Mouse (Mus musculus) cerebellum, adult 2 months (tissue): ENCODE results near the gene Myo1e. TPM values are rescaled to one million over a fixed set of nuclear protein-coding genes. Genes with fewer than 3 reads are reported as not detected.

ENCODE experiments used
- DNase-seq, 2 experiments: peaks; one replicate each; pipeline ENCODE4 v3.0.0; 2021
- H3K27ac ChIP-seq: fragments of 200-500 bp; 2 replicates; pipeline ENCODE4 v1.5.1; 2012; ENCODE audit warnings: low read length, control low read depth, inconsistent platforms; ENCODE audit not compliant: insufficient read depth
- H3K27me3 ChIP-seq: fragments of 200-500 bp; 2 replicates; pipeline ENCODE4 v1.6.1; 2012; ENCODE audit warnings: inconsistent platforms, mild to moderate bottlenecking, low read length, moderate library complexity; ENCODE audit not compliant: control insufficient read depth, insufficient read depth
- H3K4me1 ChIP-seq: fragments of 200-500 bp; 2 replicates; pipeline ENCODE4 v1.6.1; 2011; ENCODE audit warnings: low read length; ENCODE audit not compliant: control insufficient read depth, insufficient read depth
- H3K4me3 ChIP-seq: fragments of 200-500 bp; replicated peaks from 2 replicates; pipeline ENCODE3; 2011; ENCODE audit warnings: mild to moderate bottlenecking, low read depth, low read length, control low read depth; ENCODE audit not compliant: insufficient read depth
- CTCF ChIP-seq: fragments of 200-500 bp; IDR thresholded peaks from 2 replicates; pipeline ENCODE4 v1.5.1; 2011; ENCODE audit warnings: low read depth, mild to moderate bottlenecking, control low read depth, low read length, moderate library complexity, borderline replicate concordance; ENCODE audit not compliant: insufficient read depth
- POLR2A ChIP-seq: fragments of 200-500 bp; IDR thresholded peaks from 2 replicates; pipeline ENCODE4 v1.6.1; 2011; ENCODE audit warnings: low read length, control low read depth, borderline replicate concordance; ENCODE audit not compliant: insufficient read depth
- whole genome bisulfite sequencing: fragments of 180-500 bp; shearing (Covaris S2); methylation state at CpG from one replicate; pipeline ENCODE4 v1.1.7; 2018; 5-methylcytosine and 5-hydroxymethylcytosine counted together
- polyA plus RNA-seq: library from polyadenylated mRNA; depleted of rRNA; stranded (reverse); fragments of >200 nt; gene quantifications from 2 replicates; pipeline ENCODE4 v1.2.3, GENCODE M21; 2012

Gene Myo1e
- polyA plus RNA-seq, 1 experiment, result 8.1 TPM

DNA sequence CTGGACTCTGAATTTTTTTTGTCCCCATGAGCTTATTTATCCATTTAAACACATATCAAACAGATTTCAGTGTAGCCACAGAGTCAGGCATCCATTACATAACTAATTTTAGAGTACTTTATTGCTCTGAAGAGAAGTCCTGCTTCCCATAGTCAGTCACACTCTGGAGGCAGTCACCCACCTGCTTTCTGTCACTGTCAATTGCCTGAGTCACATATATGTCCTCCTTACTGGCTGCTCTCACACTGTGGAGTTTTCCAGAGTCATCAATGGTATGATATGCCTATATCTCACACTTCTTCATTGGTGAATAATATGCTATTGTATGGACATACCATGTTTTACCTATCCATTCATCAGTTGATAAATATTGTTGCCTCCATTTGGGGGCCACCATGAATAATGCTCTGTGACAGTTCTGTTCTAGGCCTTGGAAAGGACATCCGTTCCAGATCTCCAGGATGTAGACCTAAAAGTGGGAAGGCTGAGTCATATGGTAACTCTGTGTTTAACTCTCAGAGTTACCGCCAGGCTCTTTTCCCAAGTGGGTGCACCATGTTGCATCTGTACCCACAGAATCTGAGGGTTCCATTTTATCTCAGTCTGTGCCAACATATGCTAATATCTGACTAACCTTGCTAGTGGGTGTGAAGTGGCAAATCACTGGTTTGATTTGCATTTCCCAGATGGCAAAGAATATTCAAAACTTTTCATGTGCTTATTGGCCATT, 152.4 kb downstream of the Myo1e start:
- H3K27ac ChIP-seq, result no peak overlapping the region
- TF ChIP-seq CTCF (no peak), POLR2A (no peak)

DNA sequence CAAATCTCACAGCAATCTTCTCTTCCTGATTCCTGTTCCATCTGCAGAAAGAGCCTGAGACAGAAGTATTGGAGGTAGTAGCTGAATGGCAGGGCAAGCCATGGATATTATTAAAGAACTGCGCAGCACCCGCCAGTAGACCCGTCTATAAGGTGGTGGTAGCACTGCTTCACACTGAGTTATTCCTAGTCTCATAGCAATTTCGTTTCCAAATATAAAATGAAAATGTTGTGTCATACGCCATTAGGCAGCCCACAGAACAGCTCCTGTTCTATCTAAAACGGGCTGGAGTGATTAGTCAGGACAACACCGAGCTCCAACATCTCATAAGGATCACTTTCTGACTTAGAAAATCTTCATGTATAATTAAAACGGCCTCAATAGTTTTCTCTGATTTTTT, 157.6 kb downstream of the Myo1e start:
- H3K4me1 ChIP-seq, result no peaks in the 10 kb centered on the region

More for the DNA sequence above, 152.4 kb downstream of the Myo1e start:
- no peaks in the 10 kb centered on the region for H3K27me3 ChIP-seq
- H3K4me1 ChIP-seq, result no peaks in the 10 kb centered on the region
- DNase-seq, result no peak
- no peak overlapping the region for H3K4me3 ChIP-seq
- 97% methylated on average over 2 of the region's 2 CpGs for WGBS

GRCm38 (mm10) chr9:70365915-70366314, 158.8 kb downstream of the Myo1e start:
- H3K4me1 ChIP-seq, result no peaks in the 10 kb centered on the region
- no peaks in the 10 kb centered on the region for H3K27me3 ChIP-seq
- 89% methylated on average over 2 of the region's 2 CpGs for WGBS
- H3K4me3 ChIP-seq, result no peak overlapping the region
- TF ChIP-seq POLR2A (no peak), CTCF (no peak)
- H3K27ac ChIP-seq, result no peak overlapping the region
- DNase-seq, result no peak

More for the DNA sequence above, 157.6 kb downstream of the Myo1e start:
- H3K4me3 ChIP-seq, result no peak overlapping the region
- TF ChIP-seq CTCF (no peak), POLR2A (no peak)
- H3K27me3 ChIP-seq, result no peaks in the 10 kb centered on the region
- no peak for DNase-seq
- no peak overlapping the region for H3K27ac ChIP-seq
- WGBS, result 96% methylated on average over 8 of the region's 8 CpGs

DNA sequence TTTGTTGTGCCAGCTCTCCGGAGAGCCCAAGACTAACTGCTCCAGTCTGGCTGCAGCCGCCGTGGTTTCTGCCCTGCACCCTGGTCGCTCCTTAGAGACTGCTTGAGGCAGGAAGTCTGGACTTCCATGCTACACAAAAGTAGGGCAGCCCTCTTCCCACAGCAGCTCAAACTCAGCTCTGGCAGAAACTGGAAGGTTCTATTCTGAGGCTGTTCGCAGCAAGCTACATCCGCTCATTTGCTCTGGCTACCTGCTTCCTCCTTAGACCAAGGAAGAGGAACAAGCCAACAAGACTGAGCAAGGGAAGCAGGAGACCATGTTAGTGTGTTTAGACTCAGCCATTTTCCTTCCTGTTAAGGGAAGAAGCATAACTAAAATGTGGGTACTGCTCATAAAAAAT, 159.7 kb downstream of the Myo1e start:
- Histone ChIP-seq H3K4me1 (no peaks in the 10 kb centered on the region), H3K27ac (no peak overlapping the region), H3K4me3 (no peak overlapping the region), H3K27me3 (no peaks in the 10 kb centered on the region)
- no peak for TF ChIP-seq CTCF
- TF ChIP-seq POLR2A, result no peak
- DNase-seq, result peak in 1 of 2 experiments; percentile 5
- 81% methylated on average over 6 of the region's 6 CpGs for WGBS

DNA sequence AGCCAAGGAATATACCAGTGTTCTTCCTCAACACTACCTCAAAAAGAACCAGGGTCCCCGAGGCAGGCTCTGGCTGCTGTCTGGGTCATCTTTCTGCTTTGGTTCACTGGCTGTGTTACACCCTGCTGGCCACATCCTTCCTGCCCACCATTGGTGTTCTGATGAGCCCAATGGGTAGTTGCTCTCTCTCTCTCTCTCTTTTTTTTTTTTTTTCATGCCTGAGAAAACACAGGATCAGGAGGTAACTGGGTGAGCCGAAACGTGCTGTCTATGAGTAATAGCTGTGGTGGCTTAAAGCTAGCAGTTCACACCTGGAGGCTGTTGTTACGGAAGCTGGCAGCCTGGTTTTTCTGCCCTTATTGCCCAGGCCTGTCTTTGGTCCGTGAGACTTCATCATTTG, 164.5 kb downstream of the Myo1e start:
- TF ChIP-seq POLR2A, result no peak
- no peak for TF ChIP-seq CTCF
- Histone ChIP-seq H3K4me3 (no peak overlapping the region), H3K27me3 (no peaks in the 10 kb centered on the region), H3K4me1 (no peaks in the 10 kb centered on the region), H3K27ac (no peak overlapping the region)
- no peak for DNase-seq
- WGBS, result 69% methylated on average over 5 of the region's 5 CpGs

- Histone ChIP-seq H3K27me3 (no peaks in the 10 kb centered on the region), H3K4me1 (no peaks in the 10 kb centered on the region), H3K27ac (no peak overlapping the region), H3K4me3 (no peak overlapping the region)
- 90% methylated on average over 7 of the region's 7 CpGs for WGBS
- no peak for DNase-seq
- TF ChIP-seq CTCF (no peak), POLR2A (no peak)
These were observed 172.6 kb downstream of the Myo1e start for GRCm38 (mm10) chr9:70379502-70380467.

DNA sequence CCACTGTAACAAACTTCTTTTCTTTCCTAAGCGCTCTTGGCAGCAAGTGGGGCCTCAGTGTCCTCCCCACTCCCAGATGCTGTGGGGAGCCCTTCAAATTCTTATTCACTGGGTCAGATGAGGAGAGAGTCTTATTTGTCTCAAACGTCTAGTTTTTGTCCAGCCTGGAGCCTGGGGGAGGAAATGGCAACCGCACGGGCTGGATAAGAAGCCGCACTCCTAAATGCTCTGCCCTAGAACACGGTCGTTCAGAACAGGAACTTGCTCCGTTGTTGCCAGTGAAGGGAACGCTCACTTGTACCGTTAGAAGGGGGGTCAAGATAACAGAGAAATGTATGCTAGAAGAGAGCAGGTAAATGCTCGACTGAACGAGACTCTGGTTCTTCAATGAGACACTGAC, 174.9 kb downstream of the Myo1e start:
- TF ChIP-seq POLR2A, result no peak
- no peak for TF ChIP-seq CTCF
- no peak overlapping the region for H3K27ac ChIP-seq
- WGBS, result 76% methylated on average over 12 of the region's 12 CpGs
- no peaks in the 10 kb centered on the region for H3K27me3 ChIP-seq
- peak in 1 of 2 experiments; percentile 20 for DNase-seq
- no peaks in the 10 kb centered on the region for H3K4me1 ChIP-seq
- H3K4me3 ChIP-seq, result no peak overlapping the region

DNA sequence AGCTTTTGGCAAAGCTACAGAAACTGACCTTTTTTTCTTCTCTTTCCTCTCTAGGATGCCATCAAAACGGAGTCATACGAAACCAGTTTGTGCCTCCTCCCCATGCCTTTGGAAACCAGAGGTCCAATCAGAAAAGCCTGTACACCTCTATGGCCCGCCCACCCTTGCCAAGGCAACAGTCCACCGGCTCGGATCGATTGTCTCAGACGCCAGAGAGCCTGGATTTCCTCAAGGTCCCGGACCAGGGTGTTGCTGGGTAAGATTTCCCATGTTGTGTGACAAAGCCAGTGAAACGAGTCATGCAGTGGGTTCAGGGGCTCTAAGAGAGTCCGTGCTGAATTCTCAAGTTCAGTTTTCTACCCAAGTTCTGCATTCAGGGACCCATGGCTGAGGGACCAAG, 176.6 kb downstream of the Myo1e start:
- Histone ChIP-seq H3K27ac (no peak overlapping the region), H3K4me1 (no peaks in the 10 kb centered on the region), H3K4me3 (no peak overlapping the region), H3K27me3 (no peaks in the 10 kb centered on the region)
- 56% methylated on average over 10 of the region's 10 CpGs for WGBS
- TF ChIP-seq POLR2A (no peak), CTCF (no peak)
- DNase-seq, result no peak

- Histone ChIP-seq H3K27me3 (no peaks in the 10 kb centered on the region), H3K4me1 (no peaks in the 10 kb centered on the region), H3K4me3 (no peak overlapping the region), H3K27ac (no peak overlapping the region)
- TF ChIP-seq POLR2A, result no peak
- TF ChIP-seq CTCF, result no peak
- no peak for DNase-seq
- WGBS, result 97% methylated on average over 4 of the region's 4 CpGs
These were observed 177.3 kb downstream of the Myo1e start for GRCm38 (mm10) chr9:70384494-70384893.
